Mouse (Mus musculus) midbrain, postnatal 0 days (tissue): ENCODE measurements at regions not wholly inside any gene's neighbourhood (a gene's known extent, or its start where the extent isn't known, plus 50 kb on each side); places are given as distances from the start of the nearest gene placed in this dataset.

ENCODE experiments used
- ATAC-seq: fragments of 200-750 bp; cut with Nextera tagmentation; 2 replicates; pipeline ENCODE4 v1.8.0; 2017; ENCODE audit warnings: moderate number of reproducible peaks, mild to moderate bottlenecking, moderate TSS enrichment, moderate library complexity; ENCODE audit not compliant: low FRiP score
- DNase-seq: peaks from one replicate; pipeline ENCODE4 v3.0.0-alpha.2; 2015; ENCODE audit warnings: low spot score
- H3K27ac ChIP-seq: fragments of 300-500 bp; sonication (generic); 2 replicates; pipeline ENCODE4 v1.5.1; 2014; ENCODE audit warnings: low read depth, mild to moderate bottlenecking, low read length, mixed read lengths
- H3K27me3 ChIP-seq: fragments of 300-500 bp; sonication (generic); 2 replicates; pipeline ENCODE4 v1.6.1; 2014; ENCODE audit warnings: low read length, control low read depth, mixed read lengths; ENCODE audit not compliant: insufficient read depth
- H3K36me3 ChIP-seq: fragments of 300-500 bp; sonication (generic); 2 replicates; pipeline ENCODE4 v1.6.1; 2014; ENCODE audit warnings: low read length, control low read depth, mixed read lengths; ENCODE audit not compliant: insufficient read depth
- H3K4me1 ChIP-seq: fragments of 300-500 bp; sonication (generic); 2 replicates; pipeline ENCODE4 v1.6.1; 2014; ENCODE audit warnings: mild to moderate bottlenecking, control low read depth, antibody characterized with exemption, low read length, mixed read lengths; ENCODE audit not compliant: insufficient read depth
- H3K4me2 ChIP-seq: fragments of 300-500 bp; sonication (generic); 2 replicates; pipeline ENCODE4 v1.6.1; 2014; ENCODE audit warnings: low read depth, mild to moderate bottlenecking, low read length, mixed read lengths; ENCODE audit not compliant: poor library complexity, severe bottlenecking
- H3K4me3 ChIP-seq: fragments of 300-500 bp; sonication (generic); 2 replicates; pipeline ENCODE4 v1.5.1; 2014; ENCODE audit warnings: low read depth, mild to moderate bottlenecking, low read length, moderate library complexity
- H3K9ac ChIP-seq: fragments of 300-500 bp; sonication (generic); replicated peaks from 2 replicates; pipeline ENCODE4 v1.6.1; 2014; ENCODE audit warnings: mild to moderate bottlenecking, low read length, moderate library complexity, mixed read lengths; ENCODE audit not compliant: poor library complexity, severe bottlenecking
- H3K9me3 ChIP-seq: fragments of 300-500 bp; sonication (generic); 2 replicates; pipeline ENCODE4 v1.6.1; 2016; ENCODE audit warnings: low read length, control low read depth
- CTCF ChIP-seq: IDR thresholded peaks from 2 replicates; pipeline ENCODE4 v1.5.1; 2016; ENCODE audit warnings: antibody characterized with exemption, mild to moderate bottlenecking
- WGBS: fragments of 180-500 bp; shearing (Covaris S2); extraction: QIAGEN DNeasy Blood & Tissue Kit; methylation state at CpG from one replicate; pipeline ENCODE4 v1.1.7; 2014; 5-methylcytosine and 5-hydroxymethylcytosine counted together

GRCm38 (mm10) chr12:86830247-86830585 lies 54.4 kb downstream of the Irf2bpl start:
- Histone ChIP-seq H3K4me2 (no peak overlapping the region), H3K9ac (no peak overlapping the region), H3K27ac (peak overlapping the region; percentile 26; the same call in 1 of the 2 replicates), H3K4me3 (no peak overlapping the region), H3K4me1 (peaks cover 14% of the 10 kb centered on the region), H3K36me3 (no peaks in the 10 kb centered on the region), H3K9me3 (no peaks in the 10 kb centered on the region), H3K27me3 (no peaks in the 10 kb centered on the region)
- DNase-seq, result no peak
- 52% methylated on average over 8 of the region's 8 CpGs for whole genome bisulfite sequencing
- ATAC-seq, result no peak
- TF ChIP-seq CTCF, result no peak

GRCm38 (mm10) chr12:86829581-86830246 lies 54.9 kb downstream of the Irf2bpl start:
- ATAC-seq, result no peak
- Histone ChIP-seq H3K27me3 (no peaks in the 10 kb centered on the region), H3K27ac (peak overlapping the region; percentile 26; the same call in 1 of the 2 replicates), H3K36me3 (no peaks in the 10 kb centered on the region), H3K4me1 (peaks cover 17% of the 10 kb centered on the region), H3K4me3 (no peak overlapping the region), H3K9me3 (no peaks in the 10 kb centered on the region), H3K4me2 (no peak overlapping the region), H3K9ac (0 out of 2 replicates have a peak overlapping the region, but pooled peaks have one; percentile 2)
- DNase-seq, result no peak
- WGBS, result 60% methylated on average over 16 of the region's 16 CpGs
- TF ChIP-seq CTCF, result no peak

- Histone ChIP-seq H3K27ac (0 out of 2 replicates have a peak overlapping the region, but pooled peaks have one; percentile 34), H3K4me3 (no peak overlapping the region), H3K36me3 (no peaks in the 10 kb centered on the region), H3K27me3 (no peaks in the 10 kb centered on the region), H3K9ac (no peak overlapping the region), H3K4me1 (peaks cover 28% of the 10 kb centered on the region), H3K9me3 (no peaks in the 10 kb centered on the region), H3K4me2 (no peak overlapping the region)
- 36% methylated on average over 2 of the region's 2 CpGs for WGBS
- ATAC-seq (no peak), DNase-seq (no peak)
- TF ChIP-seq CTCF, result no peak
Observed at GRCm38 (mm10) chr12:86827241-86827606, 57.4 kb downstream of the Irf2bpl start.

- DNase-seq (peak; percentile 69), ATAC-seq (no peak)
- no peak for TF ChIP-seq CTCF
- Histone ChIP-seq H3K4me1 (peaks cover 22% of the 10 kb centered on the region; the same call in 1 of the 2 replicates), H3K36me3 (no peaks in the 10 kb centered on the region), H3K4me3 (no peak overlapping the region), H3K9me3 (no peaks in the 10 kb centered on the region), H3K4me2 (no peak overlapping the region), H3K27me3 (no peaks in the 10 kb centered on the region), H3K9ac (no peak overlapping the region), H3K27ac (no peak overlapping the region)
- 38% methylated on average over 13 of the region's 13 CpGs for WGBS
Observed at GRCm38 (mm10) chr12:86826420-86827240, 58.0 kb downstream of the Irf2bpl start.

- Histone ChIP-seq H3K4me3 (no peak overlapping the region), H3K36me3 (no peaks in the 10 kb centered on the region)
- WGBS, result 30% methylated on average over 6 of the region's 6 CpGs
Observed at GRCm38 (mm10) chr12:86825584-86826419, 58.8 kb downstream of the Irf2bpl start.

More at GRCm38 (mm10) chr12:86825584-86826419, 58.8 kb downstream of the Irf2bpl start:
- peaks cover 26% of the 10 kb centered on the region; the same call in 1 of the 2 replicates for H3K4me1 ChIP-seq
- H3K4me2 ChIP-seq, result no peak overlapping the region
- no peaks in the 10 kb centered on the region for H3K9me3 ChIP-seq
- no peak for TF ChIP-seq CTCF
- peak overlapping the region; percentile 98 for H3K27ac ChIP-seq
- H3K27me3 ChIP-seq, result no peaks in the 10 kb centered on the region
- no peak for DNase-seq
- ATAC-seq, result no peak
- H3K9ac ChIP-seq, result no peak overlapping the region
